Mouse (Mus musculus) megakaryocyte, embryonic 14.5 days (primary cell): ENCODE measurements around the gene Sp6.

Experiments used
- FLI1 ChIP-seq: IDR thresholded peaks from 2 replicates; pipeline ENCODE4 v1.6.1; 2012; ENCODE audit warnings: low read length, inconsistent platforms, mixed read lengths
- GATA1 ChIP-seq: IDR thresholded peaks from 3 replicates; pipeline ENCODE4 v1.6.1; 2012; ENCODE audit warnings: mixed read lengths, low read length, inconsistent platforms, borderline replicate concordance

DNA sequence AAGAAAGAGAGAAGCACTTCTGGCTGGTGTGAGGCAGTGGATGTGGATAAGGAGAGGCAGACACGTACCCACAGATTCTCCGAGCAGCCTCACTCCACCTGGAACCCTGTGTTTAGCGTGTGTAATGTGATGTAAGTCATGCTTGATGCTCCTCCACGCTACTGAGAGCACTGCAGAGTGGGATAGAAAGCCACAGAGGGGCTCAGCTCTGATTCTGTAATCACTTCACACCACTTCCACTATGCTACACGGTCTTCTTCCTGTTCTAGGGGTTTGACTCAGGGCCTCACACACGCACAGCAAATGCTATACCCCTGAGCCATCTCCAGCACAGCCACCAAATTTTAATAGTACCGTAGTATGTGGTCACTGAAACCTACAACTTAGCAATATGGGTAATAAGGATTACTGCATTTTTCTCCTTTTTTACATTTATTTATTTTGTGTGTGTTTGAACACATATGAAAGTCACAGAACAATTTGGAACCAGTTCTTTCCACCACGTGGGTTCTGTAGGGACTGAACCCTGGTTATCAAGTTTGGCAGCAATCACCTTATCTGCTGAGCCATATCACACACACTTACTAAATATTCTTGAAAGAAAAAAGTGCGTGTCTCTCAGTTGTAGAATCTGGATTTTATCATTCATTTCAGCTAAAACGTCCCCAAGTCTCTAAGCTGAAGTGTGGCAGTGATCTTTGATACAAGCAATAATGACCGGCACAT, 45.5 kb upstream of the Sp6 start:
- TF ChIP-seq GATA1 (no peak), FLI1 (no peak)
